Mouse (Mus musculus): Measurements from ENCODE around the gene Pip4k2a.
"Not testable (repeated sequence)": the region's sequence is repeated elsewhere in the genome, so short reads cannot be mapped to it uniquely, and the experiment has no call there.

The Pip4k2a gene

DNA sequence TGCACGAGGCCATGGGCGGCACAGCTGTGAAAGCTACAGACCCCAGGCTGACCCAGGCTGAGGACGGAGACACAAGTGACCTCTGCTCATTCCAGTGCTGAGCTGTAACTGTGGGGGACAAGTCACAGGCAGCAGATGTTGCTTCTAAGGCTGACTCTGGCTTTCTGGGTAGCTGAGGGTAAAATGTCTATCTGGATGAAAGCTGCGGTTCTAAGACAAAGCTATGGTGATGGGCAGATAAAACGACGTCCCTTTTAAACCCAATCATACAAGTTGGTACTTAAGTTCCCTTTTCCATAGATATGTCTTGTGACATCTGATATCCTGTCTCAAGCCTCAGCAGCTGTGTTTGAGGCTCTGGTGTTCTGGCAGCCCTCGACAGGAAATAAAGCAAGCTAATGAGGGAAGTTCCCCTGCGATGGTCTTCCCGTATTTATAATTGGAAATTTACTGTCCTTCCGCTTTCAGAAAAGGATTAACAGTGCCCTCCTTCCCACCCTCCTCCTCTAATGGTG is 100.1 kb downstream of the Pip4k2a start:
- DNase-seq (ENCODE audit: low spot score) = peak; percentile 31

DNA sequence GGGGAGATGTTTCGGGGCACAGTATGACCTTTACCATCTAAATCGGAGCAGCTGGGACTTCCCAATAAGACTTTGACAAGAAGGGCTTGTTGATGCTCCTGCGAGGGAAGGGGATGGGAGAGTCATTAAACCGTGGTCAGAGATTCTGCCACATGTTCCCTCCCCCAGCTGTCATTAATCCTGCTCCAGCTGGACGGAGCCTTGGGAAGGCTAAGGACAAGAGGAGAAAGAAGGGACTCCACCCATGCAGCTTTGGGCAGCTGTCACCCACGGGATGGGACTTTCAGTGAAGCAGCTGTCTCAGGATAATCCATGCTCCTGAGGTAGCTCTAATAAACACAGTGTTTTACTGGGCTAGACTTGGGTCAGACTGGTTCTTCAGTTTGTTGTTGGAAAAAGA is 101.9 kb downstream of the Pip4k2a start:
- DNase-seq (ENCODE audit: low spot score) = no peak

DNA sequence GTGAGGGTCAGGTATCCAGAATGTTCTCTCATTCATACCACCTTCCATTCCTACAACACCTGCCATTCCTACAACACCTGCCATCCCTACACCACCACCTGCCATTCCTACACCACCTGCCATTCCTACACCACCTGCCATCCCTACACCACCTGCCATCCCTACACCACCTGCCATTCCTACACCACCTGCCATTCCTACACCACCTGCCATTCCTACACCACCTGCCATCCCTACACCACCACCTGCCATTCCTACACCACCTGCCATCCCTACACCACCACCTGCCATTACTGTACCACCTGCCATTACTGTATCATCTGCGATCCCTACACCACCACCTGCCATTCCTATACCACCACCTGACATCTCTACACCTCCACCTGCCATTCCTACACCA is 104.6 kb downstream of the Pip4k2a start:
- DNase-seq (ENCODE audit: low spot score) = not testable (repeated sequence)

DNA sequence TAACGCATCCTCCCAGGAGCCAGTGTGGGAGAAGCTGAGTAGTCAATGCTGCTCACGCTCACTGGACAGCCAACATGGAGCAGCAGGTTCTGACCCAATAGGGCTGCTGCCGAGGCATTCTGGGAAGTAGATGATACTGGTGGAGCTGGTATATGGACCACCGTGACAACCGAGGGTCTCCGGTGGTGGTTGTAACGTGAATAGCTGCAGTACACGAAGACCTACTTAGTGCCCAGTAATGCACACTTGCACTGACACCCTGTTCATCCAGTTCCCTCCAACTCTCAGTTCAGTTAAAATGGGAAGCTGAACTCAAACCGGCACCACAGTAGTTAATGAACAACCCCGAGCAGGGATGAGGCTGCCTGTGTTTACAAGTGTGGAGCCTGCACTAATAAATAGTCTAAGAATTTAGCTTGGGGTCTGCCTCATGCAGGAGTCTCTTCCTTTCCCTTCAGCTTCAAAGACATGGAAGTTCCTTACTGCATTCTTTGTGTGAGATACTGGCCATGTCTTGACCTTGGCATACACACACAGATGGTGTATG is 105.9 kb downstream of the Pip4k2a start:
- DNase-seq (ENCODE audit: low spot score) = no peak

DNA sequence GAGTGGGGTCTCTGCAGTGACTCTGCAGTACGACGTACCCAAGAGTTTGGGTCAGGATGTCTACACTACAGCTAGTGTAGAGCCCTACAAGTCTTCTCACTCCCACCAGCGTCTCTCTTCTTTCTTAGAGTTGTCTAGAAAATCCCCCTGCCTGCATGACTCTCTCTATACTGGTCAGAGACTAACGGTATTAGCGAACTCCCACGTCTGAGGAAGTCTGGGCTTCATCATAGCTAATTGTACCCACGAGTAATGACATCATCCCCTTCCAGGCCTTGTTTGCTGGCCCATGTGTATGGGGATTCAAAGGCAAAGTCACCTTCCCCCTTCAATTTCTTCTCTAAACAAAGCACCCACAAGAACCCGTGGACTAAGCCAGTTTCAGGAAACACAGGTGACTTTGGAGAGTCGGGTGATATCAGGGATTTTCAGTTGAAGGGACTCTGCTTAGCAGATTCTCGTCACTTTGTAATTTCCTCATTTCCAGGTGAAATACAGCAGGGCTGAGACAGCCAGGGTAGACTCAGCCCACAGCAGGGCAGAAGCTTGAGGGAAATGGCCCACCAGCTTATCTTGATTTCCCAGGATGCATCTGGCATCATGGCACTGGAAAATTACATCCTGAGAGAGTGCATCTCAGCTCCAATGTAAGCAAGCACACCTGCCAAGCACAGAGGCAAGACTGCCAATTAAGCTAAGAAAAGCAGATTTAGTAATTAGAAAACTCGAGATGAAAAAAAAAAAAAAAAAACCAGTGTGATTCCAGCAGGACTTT is 107.5 kb downstream of the Pip4k2a start:
- no peak for DNase-seq (ENCODE audit: low spot score)

DNA sequence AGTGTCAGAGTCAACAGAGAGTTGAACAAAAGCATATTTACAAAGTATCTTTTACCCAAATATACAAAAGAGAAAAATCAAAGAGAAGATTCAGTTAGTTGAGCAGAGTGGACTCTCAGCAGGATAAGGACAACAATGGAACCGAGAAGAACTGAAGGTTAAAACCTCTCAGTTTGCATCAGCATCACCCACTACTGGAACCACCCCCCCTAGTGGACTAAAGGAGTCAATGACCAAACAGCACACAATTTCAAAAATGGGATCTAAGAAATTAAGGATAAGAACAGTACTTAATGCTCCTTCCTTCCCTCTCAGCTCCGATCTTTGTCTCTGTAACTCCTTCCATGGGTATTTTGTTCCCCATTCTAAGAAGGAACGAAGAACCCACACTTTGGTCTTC is 113.6 kb downstream of the Pip4k2a start:
- peak; percentile 22 for DNase-seq (ENCODE audit: low spot score)

DNA sequence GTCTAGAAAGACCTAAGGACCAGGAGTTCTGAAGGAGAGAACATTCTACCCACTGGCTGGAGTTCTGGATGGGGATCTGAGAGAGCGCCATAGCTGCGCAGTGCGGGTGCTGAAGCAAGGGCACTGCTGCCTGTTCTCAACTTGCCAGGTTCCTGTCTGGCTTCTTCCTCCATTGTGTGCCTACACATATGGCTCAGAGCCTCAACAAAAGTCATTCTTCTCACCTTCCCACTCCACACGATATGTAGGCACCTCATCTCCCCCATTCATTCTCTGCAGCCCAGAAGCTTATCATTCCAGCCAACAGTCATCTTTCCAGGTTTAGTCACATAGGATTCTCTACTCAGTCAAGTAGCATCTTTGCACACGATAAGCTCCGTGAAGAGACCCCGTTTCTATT is 123.3 kb downstream of the Pip4k2a start:
- DNase-seq (ENCODE audit: low spot score) = no peak

DNA sequence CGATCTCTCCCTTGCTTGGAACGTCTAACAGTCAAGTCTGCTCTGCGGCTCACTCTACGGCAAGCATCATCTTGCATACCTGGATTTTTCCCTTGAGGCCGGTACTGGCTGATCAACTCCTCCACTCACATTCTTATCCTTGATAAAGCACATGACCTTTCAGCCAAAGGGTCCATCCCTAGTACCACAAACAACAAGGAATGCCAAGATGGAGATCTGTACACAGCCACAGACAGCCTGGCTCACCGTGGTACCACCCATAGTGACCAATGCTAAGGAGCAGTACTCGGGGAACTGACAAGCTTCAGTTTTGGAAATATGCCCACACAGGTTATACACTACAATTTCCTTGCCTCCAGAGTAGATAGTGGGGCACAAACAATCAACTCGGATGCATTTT is 123.9 kb downstream of the Pip4k2a start:
- DNase-seq (ENCODE audit: low spot score) = no peak

DNA sequence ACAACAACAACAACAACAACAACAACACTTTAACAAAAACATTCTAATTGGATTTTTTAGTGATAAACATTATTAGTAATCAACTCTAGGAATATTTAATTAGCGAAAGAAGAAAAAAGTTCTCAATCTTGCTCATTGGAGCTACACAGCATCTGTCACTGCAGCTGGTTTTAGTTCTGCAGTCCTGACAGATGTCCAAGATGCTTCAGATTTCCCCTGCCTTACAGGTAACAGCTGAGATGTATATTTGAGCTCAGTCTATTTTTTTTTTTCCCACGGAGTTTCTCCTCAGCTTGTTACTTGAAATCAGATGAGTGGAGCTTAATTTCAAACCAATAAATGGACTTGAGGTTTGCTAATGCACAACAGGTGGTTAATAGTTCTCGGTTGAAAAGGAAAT is 124.5 kb downstream of the Pip4k2a start:
- no peak for DNase-seq (ENCODE audit: low spot score)

DNA sequence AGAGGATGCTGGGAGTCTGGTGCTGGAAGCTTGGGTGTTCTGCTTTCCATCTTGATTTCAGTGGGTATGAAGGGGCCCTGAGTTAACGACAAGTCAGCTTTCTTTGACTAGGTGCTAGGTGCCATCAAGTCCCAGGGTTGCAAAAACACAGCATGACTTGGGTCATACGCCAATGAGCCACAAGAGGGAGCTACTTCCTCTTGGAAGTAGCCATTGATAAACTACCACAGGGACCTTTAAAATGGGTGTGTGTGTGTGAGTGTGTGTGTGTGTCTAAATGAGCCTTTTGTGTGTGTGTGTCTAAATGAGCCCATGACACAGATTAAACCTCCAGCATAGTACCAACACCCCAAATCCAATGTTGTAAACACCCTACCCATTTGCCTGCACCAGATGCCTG is 125.1 kb downstream of the Pip4k2a start:
- DNase-seq (ENCODE audit: low spot score) = peak; percentile 75

DNA sequence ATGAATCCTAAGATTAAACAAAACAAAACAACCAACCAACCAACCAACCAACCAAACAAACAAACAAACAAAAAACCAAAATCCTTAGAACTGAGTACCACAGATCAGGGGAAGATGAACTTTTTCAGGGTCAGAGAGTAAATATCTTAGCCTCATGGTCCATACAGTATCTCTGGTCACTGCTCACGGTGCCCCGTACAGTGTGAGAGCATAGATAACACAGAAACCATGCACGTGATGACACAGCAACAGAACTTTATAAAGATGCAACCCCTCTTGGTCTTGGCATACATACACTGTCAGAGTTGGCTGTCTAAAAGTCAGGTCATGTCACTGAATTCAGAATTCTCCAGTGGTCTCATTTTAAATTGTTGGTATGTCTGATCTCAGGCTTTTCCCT is 126.8 kb downstream of the Pip4k2a start:
- no peak for DNase-seq (ENCODE audit: low spot score)

DNA sequence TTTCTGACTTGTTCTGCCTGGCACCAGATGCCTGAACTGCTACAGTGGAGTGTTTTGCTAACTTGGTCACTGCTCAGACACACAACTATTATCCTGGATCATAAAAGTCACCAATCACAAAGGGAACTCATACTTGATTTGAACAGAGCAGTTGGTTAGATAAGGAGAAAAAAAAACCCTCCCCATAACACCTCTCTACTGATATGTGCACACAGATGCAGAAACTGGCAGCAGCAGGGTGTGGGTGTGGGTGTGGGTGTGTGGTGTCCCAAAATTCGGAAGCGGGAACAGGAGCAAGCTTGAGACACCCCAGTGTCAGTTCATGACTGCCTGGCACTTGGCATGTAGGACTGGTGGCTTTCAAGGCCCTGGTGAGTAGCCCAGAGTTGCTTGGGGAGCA is 130.9 kb downstream of the Pip4k2a start:
- DNase-seq (ENCODE audit: low spot score) = no peak

DNA sequence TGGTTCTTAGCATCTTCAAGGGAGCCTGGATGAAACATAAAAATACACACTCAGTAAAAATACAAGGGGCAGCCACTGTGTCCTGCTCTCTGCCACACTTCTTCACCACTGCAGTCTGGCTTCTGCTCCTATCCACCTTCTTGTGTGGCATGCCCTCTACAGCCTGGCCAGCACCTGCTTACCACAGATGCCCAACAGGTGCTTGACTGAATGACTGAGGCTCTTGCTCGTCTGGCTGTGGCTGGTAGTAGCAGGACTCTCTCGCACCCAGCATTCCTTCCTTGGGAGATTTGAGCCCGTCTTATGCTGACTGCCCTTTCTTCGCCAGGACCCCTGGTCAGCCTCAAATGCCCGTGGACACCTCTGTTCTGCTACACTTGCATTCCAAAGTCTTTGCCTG is 133.2 kb downstream of the Pip4k2a start:
- DNase-seq (ENCODE audit: low spot score) = no peak

DNA sequence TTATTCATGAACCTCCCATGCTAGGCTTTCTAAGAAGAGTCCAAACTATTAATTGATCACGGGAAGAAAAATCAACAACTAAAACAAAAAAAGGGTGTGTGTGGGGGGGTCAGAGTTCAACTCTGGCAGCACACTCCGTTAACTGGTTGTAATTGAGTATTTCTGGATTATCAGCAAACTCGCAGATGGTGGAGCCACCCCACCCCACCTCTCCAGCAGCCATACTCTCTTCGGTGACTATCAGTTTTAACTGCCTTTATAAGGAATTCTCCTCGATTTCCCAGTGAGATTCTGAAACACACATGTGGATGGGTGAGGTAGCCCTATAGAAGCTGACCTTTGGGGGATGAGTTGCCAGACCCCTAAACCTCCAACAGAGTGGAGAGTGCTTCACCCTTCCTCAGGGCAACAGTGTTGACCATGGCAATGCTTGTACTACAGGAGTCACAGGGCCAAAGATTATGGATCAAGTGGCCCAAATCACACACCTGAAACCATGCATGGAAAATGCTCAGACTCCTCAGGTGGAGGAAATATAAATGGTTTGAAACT is 136.2 kb downstream of the Pip4k2a start:
- DNase-seq (ENCODE audit: low spot score) = no peak

DNA sequence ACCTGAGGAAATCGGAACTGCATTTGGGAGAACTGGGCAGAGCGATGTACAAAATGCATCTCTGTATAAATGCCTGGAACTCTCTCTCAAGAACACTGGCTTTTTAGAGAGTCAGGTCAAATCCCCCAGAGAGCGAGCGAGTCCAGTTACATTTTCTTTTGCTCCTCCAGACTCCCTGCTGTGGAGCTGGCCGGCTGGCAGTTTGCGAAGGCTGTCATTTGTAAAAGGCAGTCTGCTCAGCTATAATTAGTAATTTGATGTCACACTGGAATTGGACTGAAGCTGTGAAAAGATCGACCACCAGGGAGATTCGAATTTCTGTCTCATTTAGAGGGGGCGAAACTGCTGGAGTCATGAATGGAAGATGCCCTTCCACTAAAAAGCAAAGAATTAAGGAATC is 137.2 kb downstream of the Pip4k2a start:
- DNase-seq (ENCODE audit: low spot score) = no peak

DNA sequence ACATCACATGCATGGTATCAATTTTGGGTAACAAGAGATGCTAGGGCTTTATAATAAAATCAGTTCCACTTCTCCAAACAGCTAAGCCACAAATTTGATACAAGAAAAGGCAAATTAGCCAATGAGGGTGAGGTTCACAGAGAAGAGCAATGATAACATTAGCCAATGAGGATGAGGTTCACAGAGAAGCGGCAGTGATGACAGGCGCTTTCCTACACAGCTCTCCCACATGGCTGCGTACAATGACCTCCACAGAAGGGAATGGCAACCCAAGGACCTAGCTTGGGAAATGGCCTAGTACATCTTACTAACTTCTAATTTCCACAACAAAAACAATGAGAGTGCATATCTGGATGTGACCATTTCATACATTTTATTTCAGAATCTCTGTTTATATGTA is 140.0 kb downstream of the Pip4k2a start:
- no peak for DNase-seq (ENCODE audit: low spot score)

DNA sequence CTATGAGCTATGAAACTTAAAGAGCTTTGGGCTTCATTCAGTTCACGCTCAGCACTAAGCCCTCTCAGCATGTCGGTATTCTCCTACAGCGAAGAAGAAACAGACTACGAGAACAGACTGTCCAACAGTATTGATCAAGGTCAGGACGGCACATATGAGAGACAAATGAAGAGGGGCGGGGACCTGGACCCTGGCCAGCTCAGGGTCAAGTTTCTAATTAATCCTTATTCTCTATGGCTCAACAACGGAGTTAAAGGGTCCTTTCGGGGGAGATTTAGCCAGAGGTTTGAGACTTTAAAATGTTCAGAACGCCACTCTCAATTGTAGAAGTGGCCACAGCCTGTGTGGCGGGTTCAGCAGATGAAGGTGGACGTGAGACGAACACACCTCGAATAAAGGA is 141.5 kb downstream of the Pip4k2a start:
- DNase-seq (ENCODE audit: low spot score) = no peak

DNA sequence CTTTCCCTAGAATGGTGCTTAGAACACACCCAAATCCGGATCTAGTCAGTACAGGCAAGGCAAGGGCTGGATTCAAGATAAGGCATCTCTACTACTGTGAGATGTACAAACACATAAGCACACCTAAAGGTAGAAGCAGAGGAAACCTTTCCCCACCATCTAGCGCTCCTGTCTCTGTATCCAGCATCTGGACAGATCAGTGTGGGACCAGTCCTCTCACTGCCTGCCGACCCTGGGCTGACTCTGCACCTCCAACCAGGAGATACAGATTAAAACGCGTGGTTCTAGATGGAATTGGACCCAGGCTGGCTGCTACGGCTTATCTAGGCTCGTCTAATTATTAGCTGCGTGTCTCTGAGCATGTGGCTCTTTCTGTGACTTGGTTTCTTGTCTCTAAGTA is 142.7 kb downstream of the Pip4k2a start:
- no peak for DNase-seq (ENCODE audit: low spot score)

DNA sequence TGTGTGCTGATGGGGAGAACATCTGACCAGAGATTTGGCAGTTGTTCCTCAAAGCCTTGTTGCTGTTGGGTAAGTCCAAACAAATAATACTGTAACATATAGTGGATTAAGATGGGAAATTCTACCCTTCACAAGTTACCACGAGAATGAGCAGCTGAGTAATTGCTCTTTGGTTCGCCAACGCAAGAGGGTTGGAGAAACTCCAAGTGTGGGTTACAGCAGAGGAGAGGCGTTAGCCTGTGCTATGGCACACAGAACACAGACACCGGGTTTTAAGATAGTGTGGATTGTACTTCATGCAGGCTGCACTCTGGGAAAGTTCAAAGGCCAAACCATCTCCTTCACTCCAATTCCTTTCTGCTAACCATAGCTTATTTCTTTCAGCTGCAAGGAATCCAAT is 144.6 kb downstream of the Pip4k2a start:
- no peak for DNase-seq (ENCODE audit: low spot score)

DNA sequence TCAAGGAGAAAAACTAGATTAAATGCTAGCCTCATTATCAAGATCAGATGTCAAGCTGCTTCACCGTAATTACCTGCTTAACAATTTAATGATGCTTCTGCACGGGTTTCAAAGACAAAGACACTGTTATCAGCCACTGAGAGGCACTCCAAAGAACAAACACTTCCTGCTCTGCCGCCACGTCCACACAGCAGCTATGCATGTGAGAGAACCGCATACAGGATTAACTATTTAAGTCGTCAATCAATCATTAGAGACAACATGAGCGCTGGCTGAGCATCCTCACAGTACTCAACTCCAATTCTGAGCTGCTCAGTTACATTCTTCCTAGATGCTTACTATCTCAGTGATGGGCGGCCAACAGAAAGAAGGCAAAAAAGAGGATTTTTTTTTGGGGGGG is 147.3 kb downstream of the Pip4k2a start:
- no peak for DNase-seq (ENCODE audit: low spot score)

DNA sequence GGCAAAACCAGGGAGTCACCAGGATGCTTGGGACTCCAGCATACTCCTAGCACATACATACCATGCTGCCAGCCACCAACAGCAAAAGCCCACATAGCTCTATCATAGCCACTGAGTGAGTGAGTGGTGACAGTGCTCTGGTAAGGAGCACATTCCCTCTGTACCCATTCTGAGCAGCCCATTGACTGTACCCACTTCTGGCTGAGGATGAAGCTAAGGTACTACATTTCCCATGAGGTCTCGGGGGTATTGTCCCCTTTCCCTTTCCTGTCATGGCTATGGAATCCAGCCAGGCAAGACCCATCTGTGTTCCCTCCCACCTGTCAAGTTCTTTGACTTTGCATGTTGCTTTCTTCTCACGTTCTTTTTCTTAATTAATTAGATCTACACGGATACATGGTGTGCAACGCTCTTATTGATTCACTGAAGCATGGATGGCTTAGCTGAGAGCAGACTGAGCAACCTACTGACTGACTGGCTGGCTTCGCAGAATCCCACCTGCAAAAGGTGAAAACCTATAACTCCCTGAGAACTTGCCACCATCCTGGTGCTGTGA is 149.8 kb downstream of the Pip4k2a start:
- DNase-seq (ENCODE audit: low spot score) = no peak

DNA sequence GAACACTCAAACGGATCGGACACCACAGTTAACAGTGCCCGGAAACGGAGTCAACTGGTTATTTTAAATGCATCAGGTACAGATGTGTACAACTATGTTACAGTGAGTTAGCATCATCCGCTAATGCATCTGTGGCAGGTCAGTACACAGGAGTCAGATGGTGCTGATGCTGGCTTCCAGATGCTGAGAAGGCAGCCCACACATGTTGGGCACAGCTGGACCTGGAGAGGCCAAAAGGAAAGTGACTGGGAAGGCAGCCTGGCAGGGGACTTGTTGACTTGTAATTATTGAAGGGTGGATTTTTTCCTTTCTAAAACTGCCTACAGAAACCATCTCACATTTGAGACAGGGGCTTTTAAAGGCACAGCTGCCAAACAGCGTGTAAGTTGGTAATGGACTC is 155.4 kb downstream of the Pip4k2a start:
- DNase-seq (ENCODE audit: low spot score) = no peak

DNA sequence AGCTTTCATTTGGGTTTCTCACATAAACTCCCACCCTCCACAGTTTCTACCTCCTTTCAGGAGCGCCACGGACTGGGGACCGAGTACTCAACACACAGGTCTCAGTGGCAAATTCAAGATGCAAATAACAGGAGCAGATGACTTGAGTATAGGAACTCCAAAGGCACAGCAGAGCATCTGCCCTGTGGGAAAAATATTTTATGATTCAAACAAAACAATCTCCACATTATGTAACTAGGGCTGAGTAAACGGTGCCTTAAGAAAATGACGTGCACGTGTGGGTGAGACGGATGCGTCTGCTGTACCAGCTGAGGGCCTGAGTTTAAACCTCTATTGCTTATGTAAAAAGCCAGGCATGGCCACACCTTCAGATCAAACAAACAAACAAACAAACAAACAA is 156.9 kb downstream of the Pip4k2a start:
- DNase-seq (ENCODE audit: low spot score) = no peak
